Comparison of ENCODE assay signal across 9 mouse cellular contexts in genomic region chr6:113342297-113342696, GRCm38 (mm10). TPM values are rescaled to one million over a fixed set of nuclear protein-coding genes. Genes with fewer than 3 reads are reported as not detected.
A peak's percentile ranks its signal among the peaks of the same experiment; 100 is the strongest.
DNase-seq lines count a peak whose midpoint lies in the region; ATAC-seq lines count a peak whose summit lies in the region.
"Had no signal": no experiment of that assay in that cellular context is flagged by ENCODE, and none has a peak within 500 bp of the region (broad histone marks: within the 10 kb centered on the region; RNA-seq: fewer than 3 reads in every experiment).

No protein-coding gene starts in this region.

- no peak overlapping the region for H3K4me3 ChIP-seq in hindbrain, embryonic 10.5 days
- no peak overlapping the region for H3K4me3 ChIP-seq in hindbrain, embryonic 11.5 days (ENCODE audit: low read depth, low read length)
- no peak overlapping the region for H3K4me3 ChIP-seq in forebrain, embryonic 14.5 days (ENCODE audit: low read depth, low read length)
- no peak overlapping the region; the same call in 1 of the 2 replicates for H3K4me3 ChIP-seq in liver, embryonic 13.5 days (replicated peaks)

- H3K27me3 ChIP-seq in hindbrain, embryonic 10.5 days (ENCODE audit: insufficient read depth, poor library complexity, severe bottlenecking) = no peaks in the 10 kb centered on the region
- H3K27me3 ChIP-seq in hindbrain, embryonic 11.5 days (ENCODE audit: control insufficient read depth, insufficient read depth, low read length) = no peaks in the 10 kb centered on the region
- H3K27me3 ChIP-seq in forebrain, embryonic 14.5 days (replicated peaks; ENCODE audit: control insufficient read depth, insufficient read depth, low read length) = no peaks in the 10 kb centered on the region
- no peaks in the 10 kb centered on the region for H3K27me3 ChIP-seq in liver, embryonic 13.5 days

- no peak for ATAC-seq in hindbrain, embryonic 11.5 days (ENCODE audit: low FRiP score)
- ATAC-seq in forebrain, embryonic 14.5 days = no peak
- ATAC-seq in liver, embryonic 13.5 days (ENCODE audit: low read depth) = no peak

- 53% methylated on average over 5 of the region's 7 CpGs for WGBS in hindbrain, embryonic 10.5 days
- WGBS in hindbrain, embryonic 11.5 days = 52% methylated on average over 4 of the region's 7 CpGs
- WGBS in forebrain, embryonic 14.5 days = 40% methylated on average over 4 of the region's 7 CpGs
- 38% methylated on average over 4 of the region's 7 CpGs for WGBS in liver, embryonic 13.5 days (ENCODE audit: insufficient replicate concordance)

- no peak overlapping the region for H3K4me2 ChIP-seq in hindbrain, embryonic 11.5 days (replicated peaks; ENCODE audit: low read depth, low read length)
- peak overlapping the region; percentile 80 for H3K4me2 ChIP-seq in forebrain, embryonic 14.5 days (ENCODE audit: low read length)
- H3K4me2 ChIP-seq in liver, embryonic 13.5 days = peak overlapping the region; percentile 71; the same call in 1 of the 2 replicates

- no peak for DNase-seq in hindbrain, embryonic 10.5 days (ENCODE audit: low spot score)
- DNase-seq in hindbrain, embryonic 11.5 days (ENCODE audit: low spot score) = no peak
- peak; percentile 77 for DNase-seq in brain, adult 2 months (ENCODE audit: low read depth, low spot score)
- no peak for DNase-seq in forebrain, embryonic 14.5 days (ENCODE audit: low spot score)
- DNase-seq in liver, embryonic 13.5 days = no peak
- DNase-seq in embryo, embryonic 11 days = no peak
- DNase-seq in gastrocnemius, adult 18-20 months (ENCODE audit: low spot score) = no peak
- no peak for DNase-seq in adrenal gland, postnatal 36 days
- DNase-seq: cerebellum, postnatal 36 days had no signal

- H3K36me3 ChIP-seq in hindbrain, embryonic 10.5 days = peaks cover 24% of the 10 kb centered on the region
- no peaks in the 10 kb centered on the region for H3K36me3 ChIP-seq in hindbrain, embryonic 11.5 days (ENCODE audit: control insufficient read depth, insufficient read depth, low read length)
- H3K36me3 ChIP-seq in forebrain, embryonic 14.5 days (ENCODE audit: control insufficient read depth, insufficient read depth, low read length) = peaks cover 18% of the 10 kb centered on the region
- peaks cover 3% of the 10 kb centered on the region; the same call in 1 of the 2 replicates for H3K36me3 ChIP-seq in liver, embryonic 13.5 days

- H3K4me1 ChIP-seq in hindbrain, embryonic 10.5 days (replicated peaks) = peaks cover 28% of the 10 kb centered on the region
- no peaks in the 10 kb centered on the region for H3K4me1 ChIP-seq in hindbrain, embryonic 11.5 days (replicated peaks; ENCODE audit: control insufficient read depth, insufficient read depth, low read length)
- peaks cover 14% of the 10 kb centered on the region for H3K4me1 ChIP-seq in forebrain, embryonic 14.5 days (ENCODE audit: control insufficient read depth, insufficient read depth, low read length)
- H3K4me1 ChIP-seq in liver, embryonic 13.5 days (replicated peaks) = peaks cover 22% of the 10 kb centered on the region

- H3K27ac ChIP-seq in hindbrain, embryonic 10.5 days = 0 out of 2 replicates have a peak overlapping the region, but pooled peaks have one; percentile 5
- H3K27ac ChIP-seq in hindbrain, embryonic 11.5 days (ENCODE audit: low read depth, low read length) = no peak overlapping the region
- 0 out of 2 replicates have a peak overlapping the region, but pooled peaks have one; percentile 9 for H3K27ac ChIP-seq in forebrain, embryonic 14.5 days (ENCODE audit: low read depth, low read length)
- H3K27ac ChIP-seq in liver, embryonic 13.5 days = no peak overlapping the region

- no peaks in the 10 kb centered on the region for H3K9me3 ChIP-seq in hindbrain, embryonic 10.5 days
- H3K9me3 ChIP-seq in hindbrain, embryonic 11.5 days (ENCODE audit: control insufficient read depth, low read length) = no peaks in the 10 kb centered on the region
- no peaks in the 10 kb centered on the region for H3K9me3 ChIP-seq in forebrain, embryonic 14.5 days (replicated peaks; ENCODE audit: control insufficient read depth, low read length)
- no peaks in the 10 kb centered on the region for H3K9me3 ChIP-seq in liver, embryonic 13.5 days (replicated peaks)

- no peak overlapping the region for H3K9ac ChIP-seq in hindbrain, embryonic 11.5 days (ENCODE audit: low read depth, low read length)
- no peak overlapping the region for H3K9ac ChIP-seq in forebrain, embryonic 14.5 days (ENCODE audit: low read length)
- H3K9ac ChIP-seq in liver, embryonic 13.5 days = no peak overlapping the region

RNA-seq across cellular contexts. Expression of gene Camk1, which starts 1.5 kb away (rescaled TPM):
- polyA plus RNA-seq in hindbrain, embryonic 10.5 days (2016; fragmentation: Nextera tagmentation; extraction: Ambion mirVana) = 42.3 and 58.0 TPM in 2 replicates
- 56.3 and 57.7 TPM in 2 replicates for polyA plus RNA-seq in hindbrain, embryonic 11.5 days (2014; fragmentation: Nextera tagmentation; extraction: Ambion mirVana)
- 86.3 and 90.7 TPM in 2 replicates for polyA plus RNA-seq in forebrain, embryonic 14.5 days (2014; fragmentation: Nextera tagmentation; extraction: Ambion mirVana)
- 19.9 and 22.6 TPM in 2 replicates for polyA plus RNA-seq in liver, embryonic 13.5 days (2015; fragmentation: Nextera tagmentation; extraction: Ambion mirVana)
- total RNA-seq in gastrocnemius, adult 18-20 months (2021) = 10 to 100 TPM; 39.0 to 42.9 TPM
- 10 to 100 TPM; 46.4 to 53.9 TPM for total RNA-seq in adrenal gland, postnatal 36 days (2021)

RNA-seq across cellular contexts. Expression of gene Ogg1, which starts 15.5 kb away (rescaled TPM):
- polyA plus RNA-seq in hindbrain, embryonic 10.5 days (2016; fragmentation: Nextera tagmentation; extraction: Ambion mirVana) = 15.7 and 16.1 TPM in 2 replicates
- 10.5 and 10.6 TPM in 2 replicates for polyA plus RNA-seq in hindbrain, embryonic 11.5 days (2014; fragmentation: Nextera tagmentation; extraction: Ambion mirVana)
- 12.7 and 14.7 TPM in 2 replicates for polyA plus RNA-seq in forebrain, embryonic 14.5 days (2014; fragmentation: Nextera tagmentation; extraction: Ambion mirVana)
- polyA plus RNA-seq in liver, embryonic 13.5 days (2015; fragmentation: Nextera tagmentation; extraction: Ambion mirVana) = 5.6 and 6.8 TPM in 2 replicates
- total RNA-seq in gastrocnemius, adult 18-20 months (2021) = 1 to 10 TPM; 5.6 to 5.8 TPM
- total RNA-seq in adrenal gland, postnatal 36 days (2021) = 10 to 100 TPM; 14.0 to 15.4 TPM

RNA-seq across cellular contexts. Expression of gene Brpf1, which starts 35.4 kb away (rescaled TPM):
- polyA plus RNA-seq in hindbrain, embryonic 10.5 days (2016; fragmentation: Nextera tagmentation; extraction: Ambion mirVana) = 25.4 and 26.9 TPM in 2 replicates
- polyA plus RNA-seq in hindbrain, embryonic 11.5 days (2014; fragmentation: Nextera tagmentation; extraction: Ambion mirVana) = 19.4 and 22.0 TPM in 2 replicates
- polyA plus RNA-seq in forebrain, embryonic 14.5 days (2014; fragmentation: Nextera tagmentation; extraction: Ambion mirVana) = 15.8 and 17.0 TPM in 2 replicates
- polyA plus RNA-seq in liver, embryonic 13.5 days (2015; fragmentation: Nextera tagmentation; extraction: Ambion mirVana) = 7.5 and 9.2 TPM in 2 replicates
- total RNA-seq in gastrocnemius, adult 18-20 months (2021) = 1 to 10 TPM; 9.7 to 9.8 TPM
- total RNA-seq in adrenal gland, postnatal 36 days (2021) = 10 to 100 TPM; 25.2 to 27.2 TPM

RNA-seq across cellular contexts. Expression of gene Tada3, which starts 35.4 kb away (rescaled TPM):
- polyA plus RNA-seq in hindbrain, embryonic 10.5 days (2016; fragmentation: Nextera tagmentation; extraction: Ambion mirVana) = 63.1 and 63.9 TPM in 2 replicates
- polyA plus RNA-seq in hindbrain, embryonic 11.5 days (2014; fragmentation: Nextera tagmentation; extraction: Ambion mirVana) = 56.3 and 60.2 TPM in 2 replicates
- 68.2 and 83.2 TPM in 2 replicates for polyA plus RNA-seq in forebrain, embryonic 14.5 days (2014; fragmentation: Nextera tagmentation; extraction: Ambion mirVana)
- 22.6 TPM in 2 replicates for polyA plus RNA-seq in liver, embryonic 13.5 days (2015; fragmentation: Nextera tagmentation; extraction: Ambion mirVana)
- total RNA-seq in gastrocnemius, adult 18-20 months (2021) = 10 to 100 TPM; 14.6 to 15.3 TPM
- 10 to 100 TPM; 36.3 to 43.8 TPM for total RNA-seq in adrenal gland, postnatal 36 days (2021)

RNA-seq across cellular contexts. Expression of gene Arpc4, which starts 35.6 kb away (rescaled TPM):
- polyA plus RNA-seq in hindbrain, embryonic 10.5 days (2016; fragmentation: Nextera tagmentation; extraction: Ambion mirVana) = 393 and 423 TPM in 2 replicates
- polyA plus RNA-seq in hindbrain, embryonic 11.5 days (2014; fragmentation: Nextera tagmentation; extraction: Ambion mirVana) = 208 and 210 TPM in 2 replicates
- polyA plus RNA-seq in forebrain, embryonic 14.5 days (2014; fragmentation: Nextera tagmentation; extraction: Ambion mirVana) = 265 and 270 TPM in 2 replicates
- 262 and 272 TPM in 2 replicates for polyA plus RNA-seq in liver, embryonic 13.5 days (2015; fragmentation: Nextera tagmentation; extraction: Ambion mirVana)
- 10 to 100 TPM; 50.8 to 52.6 TPM for total RNA-seq in gastrocnemius, adult 18-20 months (2021)
- total RNA-seq in adrenal gland, postnatal 36 days (2021) = 100 to 1,000 TPM; 193 to 213 TPM

Comparison
In these comparisons a context has a peak if more than half of its experiments do, and no peak if none do; other contexts are left out.
1. H3K27ac ChIP-seq: peak in hindbrain, embryonic 10.5 days (single experiment) and forebrain, embryonic 14.5 days (single experiment); none in hindbrain, embryonic 11.5 days (single experiment) and liver, embryonic 13.5 days (single experiment).